Mouse (Mus musculus): Measurements from ENCODE around the gene Tbc1d9b.
"Not testable (repeated sequence)": the region's sequence is repeated elsewhere in the genome, so short reads cannot be mapped to it uniquely, and the experiment has no call there.

The Tbc1d9b gene

GRCm38 (mm10) chr11:50138206-50138822, 7.1 kb downstream of the Tbc1d9b start:
- no peak for DNase-seq (ENCODE audit: low spot score in 2 of 2)

- DNase-seq (ENCODE audit: low spot score in 2 of 2): no peak
These were observed 8.4 kb downstream of the Tbc1d9b start for GRCm38 (mm10) chr11:50139571-50139970.

- DNase-seq (ENCODE audit: low spot score in 2 of 2): no peak
These were observed 14.3 kb downstream of the Tbc1d9b start for GRCm38 (mm10) chr11:50145529-50145928.

- no peak for DNase-seq (ENCODE audit: low spot score in 2 of 2)
These were observed 14.9 kb downstream of the Tbc1d9b start for GRCm38 (mm10) chr11:50146121-50146520.

- no peak for DNase-seq (ENCODE audit: low spot score in 2 of 2)
These were observed 16.2 kb downstream of the Tbc1d9b start for GRCm38 (mm10) chr11:50147267-50147957.

- DNase-seq (ENCODE audit: low spot score in 2 of 2): peak in 1 of 2 experiments; percentile 54
These were observed 16.8 kb downstream of the Tbc1d9b start for GRCm38 (mm10) chr11:50147958-50148476.

GRCm38 (mm10) chr11:50149200-50149599, 18.0 kb downstream of the Tbc1d9b start:
- peak in 1 of 2 experiments; percentile 59 for DNase-seq (ENCODE audit: low spot score in 2 of 2)

- DNase-seq (ENCODE audit: low spot score in 2 of 2): peak in 1 of 2 experiments; percentile 59
These were observed 18.5 kb downstream of the Tbc1d9b start for GRCm38 (mm10) chr11:50149603-50150150.

GRCm38 (mm10) chr11:50151374-50151773, 20.2 kb downstream of the Tbc1d9b start:
- peak in 1 of 2 experiments; percentile 55 for DNase-seq (ENCODE audit: low spot score in 2 of 2)

- no peak for DNase-seq (ENCODE audit: low spot score in 2 of 2)
These were observed 23.0 kb downstream of the Tbc1d9b start for GRCm38 (mm10) chr11:50154166-50154565.

- DNase-seq (ENCODE audit: low spot score in 2 of 2): no peak
These were observed 23.8 kb downstream of the Tbc1d9b start for GRCm38 (mm10) chr11:50154777-50155520.

GRCm38 (mm10) chr11:50155785-50156184, 24.6 kb downstream of the Tbc1d9b start:
- no peak for DNase-seq (ENCODE audit: low spot score in 2 of 2)

- DNase-seq (ENCODE audit: low spot score in 2 of 2): no peak
These were observed 25.6 kb downstream of the Tbc1d9b start for GRCm38 (mm10) chr11:50156725-50157258.

GRCm38 (mm10) chr11:50158346-50158745, 27.1 kb downstream of the Tbc1d9b start:
- no peak for DNase-seq (ENCODE audit: low spot score in 2 of 2)

- no peak for DNase-seq (ENCODE audit: low spot score in 2 of 2)
These were observed 28.2 kb downstream of the Tbc1d9b start for GRCm38 (mm10) chr11:50159347-50159746.

- DNase-seq (ENCODE audit: low spot score in 2 of 2): peak; percentile 70 to 88
These were observed 30.5 kb downstream of the Tbc1d9b start for GRCm38 (mm10) chr11:50161578-50162304.

- no peak for DNase-seq (ENCODE audit: low spot score in 2 of 2)
These were observed 31.3 kb downstream of the Tbc1d9b start for GRCm38 (mm10) chr11:50162338-50163050.

- no peak for DNase-seq (ENCODE audit: low spot score in 2 of 2)
These were observed 37.2 kb downstream of the Tbc1d9b start for GRCm38 (mm10) chr11:50168352-50168751.

- DNase-seq (ENCODE audit: low spot score in 2 of 2): not testable (repeated sequence)
These were observed 43.0 kb downstream of the Tbc1d9b start, which contains the start of gene Mrnip for GRCm38 (mm10) chr11:50174111-50174729. Mrnip (plus strand) TSS chr11:50174444.

GRCm38 (mm10) chr11:50174730-50175187, 43.6 kb downstream of the Tbc1d9b start:
- DNase-seq (ENCODE audit: low spot score in 2 of 2): peak; percentile 99
